Mouse (Mus musculus) heart, embryonic 15.5 days (tissue): ENCODE measurements at regions not wholly inside any gene's neighbourhood (a gene's known extent, or its start where the extent isn't known, plus 50 kb on each side); places are given as distances from the start of the nearest gene placed in this dataset.

Source experiments
- ATAC-seq: fragments of 200-750 bp; cut with Nextera tagmentation; replicated peaks from 2 replicates; pipeline ENCODE4 v1.8.0; 2017; ENCODE audit warnings: low read depth, moderate TSS enrichment; ENCODE audit not compliant: insufficient number of reproducible peaks, insufficient read depth, low FRiP score
- H3K27ac ChIP-seq: fragments of 300-500 bp; sonication (generic); 2 replicates; pipeline ENCODE4 v1.5.1; 2015; ENCODE audit warnings: mild to moderate bottlenecking, inconsistent platforms
- H3K27me3 ChIP-seq: fragments of 300-500 bp; sonication (generic); 2 replicates; pipeline ENCODE4 v1.6.1; 2015; ENCODE audit warnings: inconsistent platforms
- H3K36me3 ChIP-seq: fragments of 300-500 bp; sonication (generic); 2 replicates; pipeline ENCODE4 v1.6.1; 2015; ENCODE audit warnings: mild to moderate bottlenecking, inconsistent platforms
- H3K4me1 ChIP-seq: fragments of 300-500 bp; sonication (generic); replicated peaks from 2 replicates; pipeline ENCODE4 v1.6.1; 2015; ENCODE audit warnings: inconsistent platforms
- H3K4me2 ChIP-seq: fragments of 300-500 bp; sonication (generic); 2 replicates; pipeline ENCODE4 v1.6.1; 2015; ENCODE audit warnings: inconsistent platforms, mild to moderate bottlenecking, moderate library complexity
- H3K4me3 ChIP-seq: fragments of 300-500 bp; sonication (generic); 2 replicates; pipeline ENCODE4 v1.5.1; 2015; ENCODE audit warnings: mild to moderate bottlenecking, inconsistent platforms
- H3K9ac ChIP-seq: fragments of 300-500 bp; sonication (generic); 2 replicates; pipeline ENCODE4 v1.6.1; 2015; ENCODE audit warnings: mild to moderate bottlenecking, inconsistent platforms
- H3K9me3 ChIP-seq: fragments of 300-500 bp; sonication (generic); replicated peaks from 2 replicates; pipeline ENCODE4 v1.6.1; 2016; ENCODE audit warnings: inconsistent platforms
- WGBS: fragments of 180-500 bp; shearing (Covaris S2); methylation state at CpG from one replicate; pipeline ENCODE4 v1.1.7; 2015; ENCODE audit warnings: mixed read lengths; 5-methylcytosine and 5-hydroxymethylcytosine counted together

DNA sequence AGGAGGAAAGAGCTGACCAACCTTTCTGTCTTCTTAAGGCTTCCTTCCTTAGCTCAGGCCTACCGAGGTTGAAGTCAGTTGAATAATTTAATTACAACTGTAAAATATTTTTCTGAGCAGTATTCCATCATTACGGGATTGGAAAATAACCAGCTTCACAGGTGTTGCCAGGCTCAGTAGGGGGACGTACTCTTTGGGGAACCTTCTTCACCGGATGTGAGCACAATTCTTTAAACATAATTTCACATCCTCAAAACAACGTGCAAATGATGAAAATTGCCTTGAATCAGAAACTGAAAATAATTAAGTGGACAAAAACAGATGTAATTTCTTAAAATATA lies 515.9 kb downstream of the Tns3 start:
- Histone ChIP-seq H3K4me2 (no peak overlapping the region), H3K4me1 (no peaks in the 10 kb centered on the region), H3K4me3 (no peak overlapping the region), H3K9ac (no peak overlapping the region), H3K36me3 (no peaks in the 10 kb centered on the region), H3K27ac (no peak overlapping the region), H3K27me3 (no peaks in the 10 kb centered on the region), H3K9me3 (no peaks in the 10 kb centered on the region)
- ATAC-seq: no peak
- 81% methylated on average over 5 of the region's 5 CpGs for WGBS

DNA sequence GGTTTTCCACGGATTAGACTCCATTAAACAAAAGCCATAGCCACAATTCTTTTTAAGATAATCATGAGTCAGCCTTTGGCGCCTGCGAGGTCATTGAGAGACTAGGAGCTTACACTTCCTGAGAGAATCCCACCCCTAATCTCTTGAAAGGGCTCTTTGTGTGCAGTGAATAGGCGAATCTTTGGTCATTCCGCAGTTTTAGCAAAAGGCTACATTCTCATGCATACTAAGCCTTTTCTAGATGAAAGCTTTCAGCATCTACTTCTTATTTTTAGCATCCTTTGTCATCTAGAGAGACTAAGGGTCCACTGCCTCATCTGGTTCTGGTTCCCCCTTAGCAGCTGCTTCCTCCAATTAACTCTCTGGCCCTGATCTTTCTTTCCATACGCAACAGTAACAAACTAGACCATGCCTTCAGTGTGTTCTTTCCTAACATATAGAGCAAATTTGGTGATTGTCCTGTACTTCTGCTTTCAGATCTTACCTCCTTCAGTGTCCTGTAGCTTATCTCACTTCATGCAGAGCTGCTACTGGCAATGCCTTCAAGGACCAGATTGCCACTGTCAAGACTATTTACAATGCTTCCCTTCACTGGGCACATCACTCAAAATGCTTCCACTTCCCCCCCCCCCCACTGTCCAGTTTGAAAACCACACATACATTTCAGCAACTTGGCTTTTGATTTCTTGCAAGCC lies 516.4 kb downstream of the Tns3 start:
- Histone ChIP-seq H3K9ac (no peak overlapping the region), H3K27me3 (no peaks in the 10 kb centered on the region), H3K9me3 (no peaks in the 10 kb centered on the region), H3K4me3 (no peak overlapping the region), H3K27ac (no peak overlapping the region), H3K36me3 (no peaks in the 10 kb centered on the region), H3K4me1 (no peaks in the 10 kb centered on the region), H3K4me2 (no peak overlapping the region)
- ATAC-seq: no peak
- 58% methylated on average over 6 of the region's 6 CpGs for WGBS

- Histone ChIP-seq H3K27ac (no peak overlapping the region), H3K36me3 (no peaks in the 10 kb centered on the region), H3K4me2 (no peak overlapping the region), H3K9ac (no peak overlapping the region), H3K4me3 (no peak overlapping the region), H3K9me3 (no peaks in the 10 kb centered on the region), H3K27me3 (no peaks in the 10 kb centered on the region), H3K4me1 (no peaks in the 10 kb centered on the region)
- 44% methylated on average over 4 of the region's 4 CpGs for WGBS
- no peak for ATAC-seq
Observed at GRCm38 (mm10) chr11:8137366-8137765, 527.0 kb downstream of the Tns3 start.

- Histone ChIP-seq H3K9ac (no peak overlapping the region), H3K4me2 (no peak overlapping the region), H3K27me3 (no peaks in the 10 kb centered on the region), H3K4me3 (no peak overlapping the region), H3K36me3 (no peaks in the 10 kb centered on the region), H3K27ac (no peak overlapping the region), H3K4me1 (no peaks in the 10 kb centered on the region), H3K9me3 (no peaks in the 10 kb centered on the region)
- WGBS: 79% methylated on average over 4 of the region's 4 CpGs
- ATAC-seq: no peak
Observed at GRCm38 (mm10) chr11:8136666-8137065, 527.7 kb downstream of the Tns3 start.

DNA sequence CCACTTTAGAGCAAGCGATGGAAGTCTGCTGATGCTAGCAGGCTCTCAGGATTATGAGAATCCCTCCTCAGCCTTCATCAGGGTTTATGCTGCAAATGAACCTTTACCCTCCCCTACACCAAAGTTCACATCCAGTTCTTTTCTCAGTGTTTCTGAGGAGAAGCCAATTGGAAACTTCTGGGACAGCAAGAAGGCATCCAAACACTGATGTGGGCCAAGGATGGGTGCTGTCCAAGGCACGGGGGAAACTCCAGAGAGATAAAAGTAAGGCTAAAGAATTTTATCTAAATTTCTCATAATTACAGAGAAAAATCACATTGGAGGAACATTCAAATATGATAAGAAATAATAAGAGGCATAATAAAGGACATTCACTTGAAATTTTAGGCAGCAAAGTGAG lies 555.0 kb downstream of the Tns3 start:
- H3K4me2 ChIP-seq: no peak overlapping the region
- H3K9ac ChIP-seq: no peak overlapping the region
- H3K9me3 ChIP-seq: no peaks in the 10 kb centered on the region
- H3K27ac ChIP-seq: no peak overlapping the region
- WGBS: 64% methylated on average over 2 of the region's 2 CpGs
- ATAC-seq: no peak
- H3K4me1 ChIP-seq: no peaks in the 10 kb centered on the region
- no peaks in the 10 kb centered on the region for H3K27me3 ChIP-seq
- no peak overlapping the region for H3K4me3 ChIP-seq
- H3K36me3 ChIP-seq: no peaks in the 10 kb centered on the region

DNA sequence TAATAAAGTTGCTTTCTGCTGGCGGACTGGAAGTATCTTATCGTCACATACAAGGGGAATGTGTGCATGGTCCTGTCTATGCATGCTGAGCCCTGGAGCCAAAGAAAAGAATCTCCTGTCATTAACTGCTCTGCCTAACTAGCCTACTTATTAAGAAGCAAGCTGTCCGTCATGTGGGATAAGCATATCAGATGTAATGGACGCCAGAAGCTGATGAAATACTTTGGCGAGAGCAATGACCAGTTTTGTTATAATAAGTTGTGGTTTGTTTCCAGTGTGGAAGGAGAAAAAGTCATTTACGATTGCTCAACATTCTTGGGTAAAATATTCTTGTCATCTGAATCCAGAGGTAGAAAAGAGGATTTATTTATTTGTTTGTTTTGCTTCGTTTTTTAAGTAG lies 563.2 kb downstream of the Tns3 start:
- H3K4me2 ChIP-seq: no peak overlapping the region
- H3K4me1 ChIP-seq: no peaks in the 10 kb centered on the region
- no peaks in the 10 kb centered on the region for H3K27me3 ChIP-seq
- H3K27ac ChIP-seq: no peak overlapping the region
- no peaks in the 10 kb centered on the region for H3K36me3 ChIP-seq
- ATAC-seq: no peak
- H3K9ac ChIP-seq: no peak overlapping the region
- no peak overlapping the region for H3K4me3 ChIP-seq
- H3K9me3 ChIP-seq: no peaks in the 10 kb centered on the region
- WGBS: 63% methylated on average over 7 of the region's 7 CpGs

DNA sequence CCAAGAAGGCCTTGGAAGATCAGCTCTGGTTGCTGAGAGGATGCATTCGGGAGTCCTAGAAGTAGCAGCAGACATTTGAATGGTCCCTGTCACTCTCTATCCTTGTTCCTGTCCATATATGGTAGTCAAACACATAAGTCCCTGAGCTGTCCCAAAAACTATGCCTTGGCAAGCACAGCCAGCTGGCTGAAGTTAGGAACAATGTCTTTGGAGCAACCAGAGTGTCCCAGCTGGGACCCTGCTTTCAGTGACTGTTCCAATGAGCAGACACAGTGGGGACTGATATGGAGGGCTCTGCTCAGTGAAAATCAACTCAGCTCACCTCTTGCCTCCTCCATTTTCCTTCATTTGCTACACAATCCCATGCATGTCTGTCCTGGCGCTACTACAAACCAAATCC lies 580.0 kb downstream of the Tns3 start:
- Histone ChIP-seq H3K36me3 (no peaks in the 10 kb centered on the region), H3K9ac (no peak overlapping the region), H3K27me3 (no peaks in the 10 kb centered on the region), H3K4me3 (no peak overlapping the region), H3K4me2 (no peak overlapping the region), H3K4me1 (no peaks in the 10 kb centered on the region), H3K9me3 (no peaks in the 10 kb centered on the region), H3K27ac (no peak overlapping the region)
- no peak for ATAC-seq
- WGBS: 79% methylated on average over 2 of the region's 2 CpGs

DNA sequence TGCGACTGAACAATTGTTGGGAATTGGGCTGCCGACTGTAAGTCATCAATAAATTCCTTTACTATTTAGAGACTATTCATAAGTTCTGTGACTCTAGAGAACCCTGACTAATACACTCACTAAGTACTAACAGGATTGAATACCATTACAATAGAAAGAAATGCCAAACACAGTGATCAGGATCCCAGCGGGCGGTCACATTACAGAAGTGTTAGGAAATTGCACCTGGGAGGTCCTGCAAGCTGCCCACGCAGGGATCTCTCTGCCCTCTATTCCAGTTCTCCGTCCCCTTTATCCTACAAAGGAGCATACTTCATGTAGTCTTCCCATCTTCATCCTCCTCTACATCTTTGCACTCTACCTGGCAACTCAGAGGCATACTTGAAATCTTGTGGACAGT lies 581.5 kb downstream of the Tns3 start:
- H3K9me3 ChIP-seq: no peaks in the 10 kb centered on the region
- no peaks in the 10 kb centered on the region for H3K36me3 ChIP-seq
- 84% methylated on average over 5 of the region's 6 CpGs for WGBS
- H3K4me1 ChIP-seq: no peaks in the 10 kb centered on the region
- H3K27me3 ChIP-seq: no peaks in the 10 kb centered on the region
- no peak for ATAC-seq
- no peak overlapping the region for H3K4me3 ChIP-seq
- no peak overlapping the region for H3K4me2 ChIP-seq
- no peak overlapping the region for H3K27ac ChIP-seq
- no peak overlapping the region for H3K9ac ChIP-seq

DNA sequence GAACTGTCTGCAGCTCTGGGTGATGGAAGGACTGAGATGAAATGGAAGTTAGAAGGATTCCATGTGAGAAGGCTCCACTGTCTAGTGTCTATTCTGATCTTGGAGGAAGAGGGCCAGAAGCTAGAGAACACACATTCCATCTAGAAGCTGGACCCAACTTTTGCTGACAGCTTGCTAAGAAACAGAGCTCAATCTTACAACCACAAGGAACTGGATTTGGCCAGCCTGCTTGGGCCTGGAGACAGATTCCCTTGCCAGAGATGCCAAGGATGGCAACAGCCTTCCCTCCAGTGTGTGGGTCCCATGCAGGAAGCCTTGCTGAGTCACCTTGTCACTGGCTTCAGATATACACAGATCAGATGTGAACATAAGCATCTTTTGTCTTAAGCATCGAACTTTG lies 591.0 kb downstream of the Tns3 start:
- 0 out of 2 replicates have a peak, but pooled peaks have one; percentile 27 for ATAC-seq
- no peaks in the 10 kb centered on the region for H3K36me3 ChIP-seq
- H3K4me1 ChIP-seq: no peaks in the 10 kb centered on the region
- no peak overlapping the region for H3K9ac ChIP-seq
- no peak overlapping the region for H3K4me2 ChIP-seq
- WGBS: 57% methylated on average over 1 of the region's 1 CpGs
- H3K4me3 ChIP-seq: no peak overlapping the region
- no peaks in the 10 kb centered on the region for H3K27me3 ChIP-seq
- no peak overlapping the region for H3K27ac ChIP-seq
- H3K9me3 ChIP-seq: no peaks in the 10 kb centered on the region

GRCm38 (mm10) chr11:8068873-8069272 lies 595.5 kb downstream of the Tns3 start:
- no peak for ATAC-seq
- Histone ChIP-seq H3K4me1 (no peaks in the 10 kb centered on the region), H3K36me3 (no peaks in the 10 kb centered on the region), H3K4me3 (no peak overlapping the region), H3K27ac (no peak overlapping the region), H3K9me3 (no peaks in the 10 kb centered on the region), H3K27me3 (no peaks in the 10 kb centered on the region), H3K9ac (no peak overlapping the region), H3K4me2 (no peak overlapping the region)
- WGBS: 36% methylated on average over 3 of the region's 3 CpGs

DNA sequence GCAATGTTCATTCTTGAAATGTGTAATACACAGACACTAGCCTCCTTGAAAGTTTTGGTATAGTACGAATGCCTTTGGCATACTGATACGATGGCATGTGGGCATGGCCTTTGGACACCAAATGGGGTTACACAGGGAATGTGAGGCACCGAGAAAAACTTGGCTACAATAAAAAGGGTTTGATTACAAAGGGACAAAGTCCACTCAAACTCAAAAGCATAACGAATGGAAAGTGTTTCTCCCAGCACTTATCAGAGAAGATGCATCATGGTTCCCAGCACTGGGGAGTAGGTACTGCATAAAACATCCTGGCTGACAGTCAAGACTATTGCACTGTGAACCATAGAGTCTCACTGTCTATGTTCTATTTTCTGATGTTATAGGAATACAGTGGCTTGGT lies 597.0 kb downstream of the Tns3 start:
- no peak overlapping the region for H3K4me3 ChIP-seq
- WGBS: 80% methylated on average over 4 of the region's 4 CpGs
- no peaks in the 10 kb centered on the region for H3K9me3 ChIP-seq
- ATAC-seq: no peak
- no peak overlapping the region for H3K9ac ChIP-seq
- H3K27me3 ChIP-seq: no peaks in the 10 kb centered on the region
- no peaks in the 10 kb centered on the region for H3K36me3 ChIP-seq
- no peaks in the 10 kb centered on the region for H3K4me1 ChIP-seq
- H3K4me2 ChIP-seq: no peak overlapping the region
- H3K27ac ChIP-seq: no peak overlapping the region

- Histone ChIP-seq H3K27ac (no peak overlapping the region), H3K27me3 (no peaks in the 10 kb centered on the region), H3K9me3 (no peaks in the 10 kb centered on the region), H3K4me3 (no peak overlapping the region), H3K4me1 (no peaks in the 10 kb centered on the region), H3K4me2 (no peak overlapping the region), H3K9ac (no peak overlapping the region), H3K36me3 (no peaks in the 10 kb centered on the region)
- ATAC-seq: no peak
- 80% methylated on average over 5 of the region's 5 CpGs for WGBS
Observed at GRCm38 (mm10) chr11:8065811-8066210, 598.5 kb downstream of the Tns3 start.
